Mouse (Mus musculus) hindbrain, embryonic 16.5 days (tissue): Measurements from ENCODE around the gene Alox15. TPM values are rescaled to one million over a fixed set of nuclear protein-coding genes. Genes with fewer than 3 reads are reported as not detected.

ENCODE experiments used
- ATAC-seq: fragments of 200-750 bp; cut with Nextera tagmentation; 2 replicates; pipeline ENCODE4 v1.8.0; 2017; ENCODE audit warnings: moderate TSS enrichment, moderate library complexity
- H3K27ac ChIP-seq: fragments of 300-500 bp; sonication (generic); 2 replicates; pipeline ENCODE4 v1.5.1; 2014; ENCODE audit warnings: low read depth, mild to moderate bottlenecking, control low read depth, low read length, moderate library complexity
- H3K27me3 ChIP-seq: fragments of 300-500 bp; sonication (generic); replicated peaks from 2 replicates; pipeline ENCODE4 v1.6.1; 2014; ENCODE audit warnings: low read length; ENCODE audit not compliant: control insufficient read depth, insufficient read depth
- H3K36me3 ChIP-seq: fragments of 300-500 bp; sonication (generic); 2 replicates; pipeline ENCODE4 v1.6.1; 2014; ENCODE audit warnings: mild to moderate bottlenecking, low read length, moderate library complexity, mixed read lengths; ENCODE audit not compliant: control insufficient read depth, insufficient read depth
- H3K4me1 ChIP-seq: fragments of 300-500 bp; sonication (generic); 2 replicates; pipeline ENCODE4 v1.6.1; 2014; ENCODE audit warnings: low read depth, low read length; ENCODE audit not compliant: control insufficient read depth, insufficient read depth
- H3K4me2 ChIP-seq: fragments of 300-500 bp; sonication (generic); 2 replicates; pipeline ENCODE4 v1.6.1; 2014; ENCODE audit warnings: mild to moderate bottlenecking, low read length, control low read depth, moderate library complexity
- H3K4me3 ChIP-seq: fragments of 300-500 bp; sonication (generic); 2 replicates; pipeline ENCODE4 v1.5.1; 2014; ENCODE audit warnings: mild to moderate bottlenecking, low read length, control low read depth, moderate library complexity
- H3K9ac ChIP-seq: fragments of 300-500 bp; sonication (generic); 2 replicates; pipeline ENCODE4 v1.6.1; 2014; ENCODE audit warnings: low read depth, mild to moderate bottlenecking, control low read depth, low read length, moderate library complexity
- H3K9me3 ChIP-seq: fragments of 300-500 bp; sonication (generic); 2 replicates; pipeline ENCODE4 v1.6.1; 2014; ENCODE audit warnings: mild to moderate bottlenecking, low read length, moderate library complexity; ENCODE audit not compliant: control insufficient read depth
- WGBS: fragments of 180-500 bp; shearing (Covaris S2); extraction: QIAGEN DNeasy Blood & Tissue Kit; methylation state at CpG from one replicate; pipeline ENCODE4 v1.1.7; 2014; 5-methylcytosine and 5-hydroxymethylcytosine counted together
- polyA plus RNA-seq: library from polyadenylated mRNA; unstranded; fragments of >200 nt; fragmentation: Nextera tagmentation; extraction: Ambion mirVana; gene quantifications from 2 replicates; pipeline ENCODE4 v1.2.1, GENCODE M21; 2015

Alox15 gene
- polyA plus RNA-seq, 1 experiment from 2014 or later, result not detected

DNA sequence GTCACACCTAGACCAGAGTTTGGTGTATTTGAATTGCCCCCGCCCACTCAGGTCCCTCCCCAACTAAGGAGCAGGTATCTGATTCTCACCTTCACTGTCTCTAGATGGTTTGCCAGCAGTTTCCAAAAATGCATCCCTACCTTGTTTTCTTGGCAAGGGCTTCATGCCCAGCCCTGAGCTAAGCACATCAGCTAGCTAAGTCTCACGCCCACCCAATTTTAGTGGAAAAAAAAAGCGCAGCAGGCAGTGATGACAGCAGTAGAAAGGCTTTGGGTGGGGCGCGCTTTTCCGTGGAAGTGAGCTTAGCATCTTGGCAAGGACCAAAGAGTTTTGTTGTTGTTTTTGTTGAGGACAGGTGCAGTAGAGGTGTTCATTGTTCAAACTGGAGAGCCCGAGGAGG, 29.3 kb downstream of the Alox15 start, which contains the start of gene Alox12e:
Gene Alox12e (minus strand): TSS at position 101 of the 400 bp plus-strand sequence.
- Histone ChIP-seq H3K9me3 (no peaks in the 10 kb centered on the region), H3K27ac (no peak within 1 kb of the TSS), H3K27me3 (peaks cover 20% of the 10 kb centered on the region), H3K36me3 (no peaks in the 10 kb centered on the region), H3K4me3 (no peak within 1 kb of the TSS), H3K9ac (no peak within 1 kb of the TSS), H3K4me2 (peak within 1 kb of the TSS; percentile 31; the same call in 1 of the 2 replicates), H3K4me1 (no peaks in the 10 kb centered on the region; the same call in 1 of the 2 replicates)
- no peak for ATAC-seq
- WGBS, result 33% methylated on average over 7 of the region's 7 CpGs

DNA sequence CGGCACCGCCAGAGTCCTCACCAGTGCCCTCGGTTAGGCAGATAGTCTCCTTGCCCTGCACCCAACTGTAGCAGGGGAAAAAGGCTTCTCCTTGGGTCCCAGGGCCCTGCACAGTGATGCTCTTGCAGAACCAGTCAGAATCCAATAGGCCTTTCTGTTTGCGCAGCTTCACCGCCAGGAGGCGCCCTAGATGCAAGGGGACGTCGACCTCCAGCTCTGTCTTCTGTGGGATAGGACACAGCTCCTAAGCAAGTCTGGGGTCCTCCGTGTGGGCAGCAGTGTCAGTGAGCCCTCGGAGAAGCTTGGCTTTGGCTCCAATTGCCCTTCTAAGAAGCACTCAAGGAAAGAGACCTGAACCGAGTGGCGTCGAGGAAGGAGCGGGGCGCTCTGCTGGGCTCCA, 30.2 kb downstream of the Alox15 start:
- Histone ChIP-seq H3K4me2 (peak overlapping the region; percentile 31; the same call in 1 of the 2 replicates), H3K27ac (no peak overlapping the region), H3K9ac (no peak overlapping the region), H3K36me3 (no peaks in the 10 kb centered on the region), H3K4me1 (no peaks in the 10 kb centered on the region; the same call in 1 of the 2 replicates), H3K27me3 (peaks cover 20% of the 10 kb centered on the region), H3K4me3 (no peak overlapping the region), H3K9me3 (no peaks in the 10 kb centered on the region)
- no peak for ATAC-seq
- 2% methylated on average over 15 of the region's 15 CpGs for WGBS

DNA sequence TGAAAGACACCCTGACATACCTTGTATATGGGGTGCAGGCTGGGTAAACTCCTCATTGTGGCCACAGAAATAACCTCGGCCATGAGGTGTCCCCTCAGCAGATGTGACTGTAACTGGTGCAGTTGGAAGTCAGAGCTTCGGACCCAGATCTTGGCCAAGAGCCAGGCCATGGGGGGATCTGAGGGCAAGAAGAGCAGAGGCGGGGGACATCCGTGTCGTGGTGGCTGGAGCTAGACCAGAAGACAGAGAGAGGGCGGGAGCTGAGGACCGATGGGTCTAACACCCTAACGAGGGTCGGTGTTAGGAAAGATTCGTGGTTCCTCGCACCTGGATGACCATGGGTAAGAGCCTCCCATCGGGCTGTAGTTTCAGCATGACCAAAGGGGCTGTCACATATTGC, 32.2 kb downstream of the Alox15 start:
- no peak for ATAC-seq
- no peaks in the 10 kb centered on the region for H3K9me3 ChIP-seq
- 76% methylated on average over 12 of the region's 12 CpGs for WGBS
- H3K4me2 ChIP-seq, result no peak overlapping the region
- H3K27ac ChIP-seq, result no peak overlapping the region
- H3K4me1 ChIP-seq, result no peaks in the 10 kb centered on the region; the same call in 1 of the 2 replicates
- H3K9ac ChIP-seq, result no peak overlapping the region
- no peak overlapping the region for H3K4me3 ChIP-seq
- no peaks in the 10 kb centered on the region for H3K36me3 ChIP-seq
- H3K27me3 ChIP-seq, result peaks cover 20% of the 10 kb centered on the region

DNA sequence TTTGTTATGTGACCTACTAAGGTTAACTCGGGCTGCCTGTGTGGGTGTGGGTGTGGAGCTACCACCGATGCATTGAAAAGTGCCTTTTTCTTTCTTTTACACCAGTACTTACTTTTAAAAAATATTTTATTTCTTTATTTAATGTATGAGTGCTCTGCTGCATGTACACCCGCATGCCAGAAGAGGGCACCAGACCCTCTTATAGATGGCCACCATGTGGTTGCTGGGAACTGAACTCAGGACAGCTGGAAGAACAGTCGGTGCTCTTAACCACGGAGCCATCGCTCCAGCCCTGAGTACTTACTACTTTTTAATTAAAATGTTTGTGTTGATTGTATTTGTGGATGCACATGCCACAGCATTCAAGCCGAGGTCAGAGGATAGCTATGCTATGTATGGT, 38.0 kb downstream of the Alox15 start:
- ATAC-seq, result no peak
- H3K4me1 ChIP-seq, result no peaks in the 10 kb centered on the region
- H3K36me3 ChIP-seq, result no peaks in the 10 kb centered on the region
- H3K27me3 ChIP-seq, result no peaks in the 10 kb centered on the region
- 47% methylated on average over 7 of the region's 7 CpGs for WGBS
- no peaks in the 10 kb centered on the region for H3K9me3 ChIP-seq
- no peak overlapping the region for H3K4me2 ChIP-seq
- H3K27ac ChIP-seq, result no peak overlapping the region
- H3K4me3 ChIP-seq, result no peak overlapping the region
- H3K9ac ChIP-seq, result no peak overlapping the region

DNA sequence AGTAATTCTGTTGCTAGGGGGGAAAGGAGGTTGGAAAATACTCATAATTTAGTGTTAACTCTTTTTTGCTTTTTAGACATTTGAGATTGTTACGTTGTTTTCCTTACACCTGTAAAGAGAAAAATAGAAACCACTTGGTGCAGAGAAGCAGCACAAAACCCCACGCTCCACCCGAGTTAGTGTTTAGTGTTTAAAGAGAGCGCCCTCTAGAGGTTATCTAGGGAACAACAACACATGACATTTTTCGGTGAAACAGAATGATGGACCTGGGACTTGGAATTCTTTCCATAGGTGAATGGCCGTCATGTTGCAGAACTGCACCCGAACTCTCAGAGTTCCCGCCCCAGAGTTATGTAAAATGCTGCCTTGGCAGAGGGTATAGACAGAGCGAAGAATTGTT, 42.5 kb downstream of the Alox15 start:
- WGBS, result 27% methylated on average over 9 of the region's 9 CpGs
- no peak for ATAC-seq
- H3K9ac ChIP-seq, result no peak overlapping the region

DNA sequence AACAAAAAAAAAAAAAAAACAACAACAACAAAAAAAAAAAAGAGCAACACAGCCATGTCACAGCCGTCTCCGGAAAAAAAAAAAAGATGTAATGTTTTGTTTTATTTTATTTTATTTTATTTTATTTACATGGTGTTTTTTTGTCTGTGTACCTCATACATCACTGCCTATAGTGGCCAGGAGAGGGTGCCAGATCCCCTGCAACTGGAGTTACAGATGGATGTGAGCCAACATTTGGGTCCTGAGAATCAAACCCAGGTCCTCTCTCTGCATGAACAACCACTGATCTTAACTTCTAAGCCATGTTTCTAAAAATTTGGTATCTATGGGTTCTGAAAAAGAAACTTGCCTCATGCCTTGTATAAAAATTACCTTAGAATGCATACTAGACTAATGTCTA, 43.5 kb downstream of the Alox15 start:
- Histone ChIP-seq H3K27me3 (no peaks in the 10 kb centered on the region; the same call in 1 of the 2 replicates), H3K27ac (no peak overlapping the region), H3K9me3 (no peaks in the 10 kb centered on the region), H3K4me3 (no peak overlapping the region), H3K4me1 (no peaks in the 10 kb centered on the region), H3K9ac (no peak overlapping the region), H3K4me2 (no peak overlapping the region), H3K36me3 (no peaks in the 10 kb centered on the region)
- 92% methylated on average over 2 of the region's 2 CpGs for WGBS
- no peak for ATAC-seq

More for the DNA sequence above, 42.5 kb downstream of the Alox15 start:
- no peaks in the 10 kb centered on the region for H3K36me3 ChIP-seq
- H3K9me3 ChIP-seq, result no peaks in the 10 kb centered on the region
- H3K4me1 ChIP-seq, result no peaks in the 10 kb centered on the region
- no peak overlapping the region for H3K4me3 ChIP-seq
- no peaks in the 10 kb centered on the region; the same call in 1 of the 2 replicates for H3K27me3 ChIP-seq
- H3K4me2 ChIP-seq, result no peak overlapping the region
- H3K27ac ChIP-seq, result no peak overlapping the region

DNA sequence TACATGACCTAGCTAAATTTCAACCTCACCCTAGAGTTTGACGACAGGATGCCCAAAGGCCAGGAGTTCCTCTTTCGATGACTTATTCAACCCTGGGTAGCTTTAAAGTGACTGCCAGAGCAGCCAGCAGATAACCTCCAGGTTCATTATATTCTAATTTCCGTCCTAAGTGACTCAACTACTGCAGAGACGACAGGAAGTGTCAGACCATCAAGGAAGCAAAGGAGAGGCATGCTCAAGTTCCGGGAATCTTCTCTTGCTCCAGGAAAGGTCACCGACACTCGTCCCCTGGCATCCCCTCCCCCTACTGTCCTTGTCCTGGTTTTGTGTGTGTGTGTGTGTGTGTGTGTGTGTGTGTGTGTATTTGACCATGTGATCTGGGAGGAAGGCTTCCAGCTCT, 45.7 kb downstream of the Alox15 start:
- no peak overlapping the region for H3K27ac ChIP-seq
- H3K9me3 ChIP-seq, result peaks cover 2% of the 10 kb centered on the region; the same call in 1 of the 2 replicates
- no peaks in the 10 kb centered on the region for H3K4me1 ChIP-seq
- 64% methylated on average over 7 of the region's 7 CpGs for whole genome bisulfite sequencing
- H3K36me3 ChIP-seq, result no peaks in the 10 kb centered on the region
- no peak for ATAC-seq
- no peak overlapping the region for H3K4me3 ChIP-seq
- no peaks in the 10 kb centered on the region; the same call in 1 of the 2 replicates for H3K27me3 ChIP-seq
- no peak overlapping the region for H3K4me2 ChIP-seq
- H3K9ac ChIP-seq, result no peak overlapping the region

DNA sequence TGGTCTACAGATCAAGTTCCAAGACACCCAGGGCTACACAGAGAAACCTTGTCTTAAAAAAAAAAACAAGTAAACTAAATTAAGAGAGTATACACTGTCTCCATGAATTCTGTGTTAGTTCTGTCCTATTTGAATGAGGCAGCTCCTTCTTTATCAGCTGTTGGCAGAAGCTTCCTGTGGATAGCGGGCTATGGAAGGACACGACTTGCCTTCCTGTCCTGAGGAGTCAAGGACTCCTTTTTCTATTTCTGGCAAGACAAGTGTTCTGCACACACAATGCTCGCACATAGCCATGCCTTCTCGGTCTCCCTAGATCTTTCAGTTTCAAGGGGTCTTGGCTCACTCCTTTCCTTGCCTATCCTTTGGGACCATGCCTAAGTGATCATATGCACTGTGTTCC, 49.5 kb downstream of the Alox15 start:
- Histone ChIP-seq H3K36me3 (no peaks in the 10 kb centered on the region), H3K4me2 (no peak overlapping the region), H3K9me3 (peaks cover 2% of the 10 kb centered on the region; the same call in 1 of the 2 replicates), H3K4me3 (no peak overlapping the region), H3K4me1 (no peaks in the 10 kb centered on the region), H3K9ac (no peak overlapping the region), H3K27me3 (no peaks in the 10 kb centered on the region), H3K27ac (no peak overlapping the region)
- no peak for ATAC-seq
- 93% methylated on average over 4 of the region's 4 CpGs for WGBS

DNA sequence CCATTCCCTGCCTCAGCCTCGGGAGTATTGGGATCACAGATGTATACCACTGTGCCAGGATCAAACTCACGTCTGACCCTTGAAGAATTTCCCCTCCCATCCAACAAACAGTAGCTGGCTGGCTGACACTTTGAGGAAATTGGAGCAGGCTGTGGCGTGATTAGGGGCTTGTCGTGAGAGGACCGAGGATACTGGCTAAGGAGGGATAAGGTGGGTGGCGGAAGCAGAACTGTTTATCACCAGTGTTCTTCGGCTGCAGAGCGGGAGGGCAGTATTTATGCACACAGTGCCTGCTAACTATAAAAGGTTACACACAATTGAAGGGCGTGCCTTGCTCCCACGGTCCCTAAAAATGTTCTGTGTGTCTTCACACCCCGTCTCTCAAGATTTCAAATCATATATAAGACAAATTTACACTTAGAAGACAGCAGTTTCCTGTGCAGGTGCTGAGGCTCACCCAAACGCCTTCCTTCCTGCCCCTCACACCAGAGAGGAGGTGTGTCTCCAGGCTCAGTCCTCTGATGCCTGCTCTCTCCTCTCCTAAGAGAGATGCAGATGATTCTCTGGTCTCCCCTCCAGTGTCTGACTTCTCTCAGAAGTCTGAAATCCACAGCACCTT, 53.9 kb downstream of the Alox15 start:
- Histone ChIP-seq H3K4me2 (no peak overlapping the region), H3K9ac (no peak overlapping the region), H3K9me3 (peaks cover 2% of the 10 kb centered on the region; the same call in 1 of the 2 replicates), H3K4me1 (no peaks in the 10 kb centered on the region), H3K36me3 (no peaks in the 10 kb centered on the region), H3K27ac (no peak overlapping the region), H3K27me3 (no peaks in the 10 kb centered on the region), H3K4me3 (no peak overlapping the region)
- ATAC-seq, result no peak
- 71% methylated on average over 12 of the region's 12 CpGs for WGBS
